Mouse (Mus musculus): ENCODE results near the gene Tbc1d22a.
A peak's percentile ranks its signal among the peaks of the same experiment; 100 is the strongest.
"Not testable (repeated sequence)": the region's sequence is repeated elsewhere in the genome, so short reads cannot be mapped to it uniquely, and the experiment has no call there.

Tbc1d22a gene

DNA sequence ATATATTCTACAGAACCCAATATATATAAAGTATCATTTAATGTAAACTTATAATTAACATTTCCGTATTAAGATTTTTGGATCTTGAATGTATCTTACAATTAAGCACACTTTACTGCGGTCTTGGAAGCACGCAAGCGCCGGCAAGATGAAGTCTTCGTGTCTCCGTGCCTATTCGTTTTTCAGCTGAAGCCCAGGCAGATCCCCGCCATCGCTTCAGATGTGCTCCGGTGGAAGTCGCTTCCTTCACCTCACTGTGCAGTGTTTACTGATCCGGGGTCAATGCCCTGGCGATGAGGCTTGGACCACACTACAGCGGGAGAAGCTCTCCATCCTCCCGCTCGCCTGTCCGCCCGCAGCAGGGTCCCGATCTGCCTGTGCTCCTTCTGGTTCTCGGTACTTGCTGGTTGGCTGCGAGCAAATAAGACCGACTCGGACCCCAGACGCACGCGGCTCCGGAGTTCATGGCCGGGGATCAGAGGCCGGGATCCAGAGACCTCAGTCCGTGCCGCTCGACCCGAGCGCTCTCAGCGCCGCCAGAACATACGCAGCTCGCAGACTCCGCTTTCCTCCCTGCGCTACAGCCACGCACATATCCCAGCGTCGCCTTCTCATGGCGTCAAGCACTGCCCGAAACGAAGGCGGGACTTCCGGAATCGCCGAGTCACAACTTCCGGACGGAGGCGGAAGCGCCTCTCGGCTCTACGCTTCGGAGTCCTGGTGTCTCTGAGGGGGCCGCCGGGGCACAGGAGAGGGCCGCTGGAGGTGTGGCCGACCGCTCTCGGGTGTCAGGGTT lies at the start of gene Tbc1d22a:
Gene Tbc1d22a (plus strand): TSS at position 707 of the 796 bp plus-strand sequence.
- DNase-seq (ENCODE audit: low read depth), result peak; percentile 96

DNA sequence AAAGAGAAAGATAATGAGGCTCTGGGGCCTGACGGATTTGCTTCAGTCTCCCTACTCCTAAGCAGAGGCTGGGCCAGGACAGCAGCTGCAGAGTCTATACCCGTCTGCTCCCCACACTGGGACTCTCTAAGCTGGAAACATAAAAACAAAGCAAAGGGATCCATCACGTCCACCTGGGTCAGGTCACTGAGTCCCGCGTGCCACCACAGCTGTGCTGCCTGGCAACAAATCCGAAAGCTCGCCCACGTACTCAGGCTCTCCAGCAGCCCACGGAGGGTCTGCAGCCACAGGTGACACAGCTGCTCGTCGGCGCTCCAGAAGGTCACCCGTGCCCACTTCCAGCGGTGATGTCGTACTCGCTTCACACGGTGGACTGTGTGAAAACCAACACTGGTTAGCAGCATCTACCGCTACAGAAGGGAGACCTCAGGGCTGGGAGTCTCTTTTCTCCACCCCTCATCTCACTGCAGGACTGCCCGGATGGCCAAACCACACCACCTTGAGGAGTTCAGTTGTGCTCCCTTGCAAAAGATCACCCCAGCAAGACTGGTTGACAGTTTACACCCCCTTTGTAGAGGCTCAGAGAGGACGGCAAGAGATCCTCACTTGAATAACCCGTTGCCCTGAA lies 49.4 kb upstream of the Tbc1d22a start:
- DNase-seq (ENCODE audit: low read depth), result no peak

DNA sequence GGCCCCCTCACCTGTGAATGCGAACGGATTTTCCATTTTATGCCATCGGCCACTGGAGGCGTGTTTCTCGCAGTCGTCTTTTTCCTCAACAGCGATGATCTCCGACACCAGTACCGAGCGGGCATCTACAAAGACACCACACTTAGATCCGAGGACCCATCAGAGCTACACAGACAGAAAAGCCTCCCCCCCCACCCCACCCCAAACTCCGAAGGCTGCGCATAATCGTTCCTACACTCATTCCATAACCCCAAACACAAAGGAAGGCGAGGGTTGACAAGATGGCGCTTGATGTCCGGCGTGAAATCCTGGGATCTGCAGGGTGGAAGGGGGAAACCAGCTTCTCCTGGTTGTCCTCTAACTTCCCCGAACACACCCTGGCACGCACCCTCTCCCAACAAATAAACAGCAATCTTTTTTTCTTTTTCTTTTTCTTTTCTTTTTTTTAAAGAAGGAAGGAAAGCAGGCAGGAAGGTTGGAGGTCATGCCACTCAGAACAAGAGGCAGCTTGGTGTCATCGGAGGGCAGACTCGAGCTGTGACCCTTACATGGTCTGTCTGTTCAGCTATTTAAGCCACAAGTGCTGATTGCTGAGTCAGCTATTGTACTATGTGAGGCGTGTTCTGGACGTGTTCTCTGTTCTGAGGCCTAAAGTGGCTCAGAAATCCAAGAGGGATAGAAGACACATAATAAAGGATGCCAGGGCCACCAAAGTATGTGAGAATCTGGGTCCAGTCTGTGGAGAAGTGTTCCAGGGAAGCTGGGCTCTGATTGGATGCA lies 48.3 kb upstream of the Tbc1d22a start:
- DNase-seq (ENCODE audit: low read depth), result no peak

DNA sequence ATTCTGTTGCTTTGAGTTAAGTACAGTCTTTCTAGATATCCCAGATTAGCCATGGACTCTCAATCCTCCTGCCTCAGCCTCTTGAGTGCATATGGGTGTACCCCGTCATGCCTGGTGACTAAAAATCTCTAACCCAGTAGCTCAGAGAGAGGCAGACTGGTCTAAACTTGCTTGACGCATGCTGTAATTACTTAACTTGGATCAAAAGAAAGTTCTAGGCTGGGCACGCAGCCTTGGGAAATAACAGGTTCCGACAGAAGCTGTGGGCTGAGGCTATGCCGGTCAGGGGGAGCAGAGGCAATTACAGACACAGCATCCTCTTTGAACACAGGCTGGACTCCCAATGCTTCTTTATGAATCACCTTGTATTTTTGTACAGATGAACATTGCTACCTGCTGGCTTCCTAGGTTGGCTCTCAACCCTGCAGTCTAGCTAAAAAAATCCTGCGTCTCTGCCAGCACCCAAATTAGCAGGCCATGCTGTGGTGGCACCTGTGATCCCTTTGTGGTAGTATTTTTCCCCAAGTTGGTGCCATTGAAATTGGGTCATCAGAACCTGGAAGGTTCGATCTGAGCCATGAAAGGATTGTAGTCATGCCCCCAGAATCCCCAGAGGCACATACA lies 47.1 kb upstream of the Tbc1d22a start:
- no peak for DNase-seq (ENCODE audit: low read depth)

DNA sequence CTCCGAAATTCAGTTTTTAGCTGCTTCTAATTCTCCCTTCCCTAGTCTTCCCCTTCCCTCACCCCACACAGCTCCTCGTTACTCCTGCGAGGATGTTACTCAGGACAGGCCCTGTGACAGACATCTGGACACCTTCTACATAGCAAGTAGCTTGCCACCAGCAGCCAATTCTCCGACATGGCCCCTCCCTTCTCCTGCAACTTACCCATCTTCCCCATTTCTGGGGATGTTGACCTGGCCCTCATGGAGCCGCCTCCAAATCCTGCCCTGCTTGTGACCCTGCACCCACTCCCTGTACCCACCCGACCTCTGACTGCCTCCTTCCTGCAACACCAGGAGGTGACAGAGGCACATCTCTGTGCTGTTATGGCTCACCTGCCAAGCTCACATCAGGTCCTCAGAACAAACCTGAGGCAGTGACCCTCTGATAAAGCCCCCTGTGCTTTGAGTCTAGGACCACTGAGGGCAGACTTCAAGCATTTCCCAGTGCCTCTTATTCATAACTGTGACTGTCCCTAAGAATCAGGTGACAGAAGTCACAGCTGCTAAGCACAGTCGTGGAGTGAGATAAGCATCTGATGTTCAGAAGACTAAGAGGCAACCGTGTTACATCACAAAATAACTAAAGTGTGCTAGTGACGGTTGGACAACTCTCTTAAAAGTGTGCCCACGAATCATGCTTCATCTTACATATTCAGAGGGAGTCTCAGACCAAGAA lies 46.3 kb upstream of the Tbc1d22a start:
- DNase-seq (ENCODE audit: low read depth), result no peak

DNA sequence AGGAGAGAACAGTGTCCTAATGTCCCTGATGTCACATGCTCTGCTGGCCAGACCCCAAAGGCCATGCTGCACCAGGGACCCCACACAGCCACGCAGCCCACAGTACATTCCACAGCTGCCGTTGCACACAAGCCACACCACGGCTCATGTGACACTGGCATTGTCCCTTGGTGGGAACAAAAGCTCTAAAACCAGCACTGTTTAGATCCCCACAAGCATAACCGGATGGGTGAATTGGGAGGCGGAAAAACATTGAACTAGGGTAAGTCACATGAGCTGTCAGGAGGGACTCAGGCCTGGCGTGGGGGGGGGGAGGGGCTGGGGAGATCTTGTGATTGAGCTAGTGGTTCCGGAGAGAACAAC lies 45.8 kb upstream of the Tbc1d22a start:
- DNase-seq (ENCODE audit: low read depth), result no peak

DNA sequence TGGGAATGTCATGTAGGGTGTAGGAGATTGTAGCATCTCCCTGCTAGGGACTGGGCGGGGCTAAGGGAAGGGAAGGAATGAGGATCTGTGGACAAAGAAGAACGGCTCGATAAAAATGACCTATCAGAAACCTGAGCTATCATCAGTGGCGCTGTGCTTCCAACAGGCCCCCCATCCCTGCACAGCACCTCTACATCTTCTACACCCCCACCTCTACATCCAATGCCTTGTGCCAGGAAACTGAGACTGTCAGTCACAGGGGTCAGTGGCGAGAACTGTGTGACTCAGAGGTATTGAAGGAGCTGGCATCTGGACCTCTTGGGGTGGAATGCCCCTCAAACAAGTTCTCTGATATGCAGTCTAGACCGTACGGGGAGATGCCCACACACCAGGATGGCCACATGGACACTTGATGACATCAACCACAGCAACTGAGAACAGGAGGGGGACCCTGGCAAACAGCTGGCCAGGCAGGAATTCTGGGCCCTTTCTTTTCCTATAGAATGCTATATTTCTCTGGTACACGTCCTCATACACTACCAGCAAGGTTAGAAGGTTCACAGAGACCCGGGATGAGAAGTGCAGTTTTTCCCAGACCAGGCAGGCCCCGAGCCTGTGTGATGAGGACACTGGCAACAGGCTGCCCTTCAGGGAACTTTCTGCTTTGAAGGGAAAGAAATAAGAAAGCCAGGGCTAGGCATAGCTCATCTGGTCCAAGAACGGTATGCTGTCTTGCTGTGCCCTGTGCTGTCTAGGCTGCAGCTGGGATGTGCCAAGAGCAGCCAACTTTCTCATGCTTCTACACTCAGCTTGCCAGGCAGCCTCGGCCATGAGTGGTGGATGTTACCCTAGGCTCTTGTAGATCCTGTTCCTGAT lies 45.1 kb upstream of the Tbc1d22a start:
- DNase-seq (ENCODE audit: low read depth), result no peak

DNA sequence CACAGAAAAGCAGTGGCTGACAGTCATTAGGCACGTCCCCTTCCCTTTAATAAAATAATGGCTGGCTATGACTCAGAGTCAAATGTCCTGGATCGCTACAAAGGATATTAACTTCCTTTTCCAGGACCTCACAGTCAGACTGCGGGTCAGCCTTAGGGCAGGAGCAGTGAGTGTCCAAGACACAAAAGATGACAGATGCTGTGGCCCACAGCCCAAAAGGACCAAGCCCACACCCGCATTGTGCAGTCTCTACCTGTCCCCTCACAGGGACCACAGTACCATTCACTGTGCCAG lies 44.5 kb upstream of the Tbc1d22a start:
- no peak for DNase-seq (ENCODE audit: low read depth)

DNA sequence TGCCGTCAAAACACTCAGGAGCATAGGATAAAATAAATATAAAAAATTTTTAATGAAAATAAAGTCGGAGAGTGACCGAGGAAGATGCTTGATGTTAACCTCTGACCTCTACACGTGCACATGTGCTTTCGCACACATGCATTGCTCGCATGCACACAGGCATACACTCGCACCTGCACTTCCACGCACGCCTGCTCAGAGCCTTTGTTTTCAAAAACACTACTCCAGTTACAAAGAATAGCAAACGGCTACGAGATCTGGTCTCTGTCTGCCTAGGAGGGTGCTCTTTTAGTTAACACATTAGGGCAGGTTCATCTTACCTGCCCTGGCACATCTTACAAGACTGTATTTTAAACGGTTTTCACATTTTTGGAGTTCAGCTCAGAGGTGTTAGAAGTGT lies 42.9 kb upstream of the Tbc1d22a start:
- no peak for DNase-seq (ENCODE audit: low read depth)

DNA sequence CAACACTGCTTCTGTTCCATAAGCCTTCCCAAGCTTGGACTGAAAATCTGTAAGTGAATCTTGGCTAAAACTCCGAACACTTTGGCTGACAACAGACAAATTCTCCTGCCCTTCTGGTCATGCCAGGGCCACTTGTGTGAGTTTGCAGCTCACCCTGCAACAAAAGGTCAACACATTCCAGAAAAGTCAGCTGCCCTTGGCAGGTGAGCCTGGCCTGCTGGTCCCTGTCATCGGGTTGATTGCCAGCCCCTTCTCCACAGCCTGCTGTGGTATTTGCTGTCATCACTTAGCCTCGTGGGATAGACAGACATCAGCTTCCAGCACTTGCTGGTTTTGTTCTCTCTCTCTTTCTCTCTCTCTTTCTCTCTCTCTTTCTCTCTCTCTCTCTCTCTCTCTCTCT lies 42.1 kb upstream of the Tbc1d22a start:
- no peak for DNase-seq (ENCODE audit: low read depth)

DNA sequence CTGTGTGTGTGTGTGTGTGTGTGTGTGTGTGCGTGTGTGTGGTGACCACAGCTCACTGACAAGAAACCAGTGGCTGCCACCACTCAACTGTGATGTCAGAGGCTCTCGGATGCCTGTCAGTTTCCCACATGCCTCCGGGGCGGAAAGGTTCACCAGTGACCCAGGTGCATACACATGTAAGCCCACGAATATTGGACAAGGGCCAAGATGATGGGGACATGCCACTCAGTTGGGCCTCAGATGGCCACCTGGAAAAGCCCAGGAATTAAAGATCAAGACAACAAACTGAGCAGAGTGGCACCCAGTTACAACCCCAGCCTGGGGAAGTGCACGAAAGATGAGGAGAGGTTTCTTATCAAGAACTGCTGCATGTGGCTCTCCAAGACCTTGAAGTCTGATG lies 41.7 kb upstream of the Tbc1d22a start:
- no peak for DNase-seq (ENCODE audit: low read depth)

DNA sequence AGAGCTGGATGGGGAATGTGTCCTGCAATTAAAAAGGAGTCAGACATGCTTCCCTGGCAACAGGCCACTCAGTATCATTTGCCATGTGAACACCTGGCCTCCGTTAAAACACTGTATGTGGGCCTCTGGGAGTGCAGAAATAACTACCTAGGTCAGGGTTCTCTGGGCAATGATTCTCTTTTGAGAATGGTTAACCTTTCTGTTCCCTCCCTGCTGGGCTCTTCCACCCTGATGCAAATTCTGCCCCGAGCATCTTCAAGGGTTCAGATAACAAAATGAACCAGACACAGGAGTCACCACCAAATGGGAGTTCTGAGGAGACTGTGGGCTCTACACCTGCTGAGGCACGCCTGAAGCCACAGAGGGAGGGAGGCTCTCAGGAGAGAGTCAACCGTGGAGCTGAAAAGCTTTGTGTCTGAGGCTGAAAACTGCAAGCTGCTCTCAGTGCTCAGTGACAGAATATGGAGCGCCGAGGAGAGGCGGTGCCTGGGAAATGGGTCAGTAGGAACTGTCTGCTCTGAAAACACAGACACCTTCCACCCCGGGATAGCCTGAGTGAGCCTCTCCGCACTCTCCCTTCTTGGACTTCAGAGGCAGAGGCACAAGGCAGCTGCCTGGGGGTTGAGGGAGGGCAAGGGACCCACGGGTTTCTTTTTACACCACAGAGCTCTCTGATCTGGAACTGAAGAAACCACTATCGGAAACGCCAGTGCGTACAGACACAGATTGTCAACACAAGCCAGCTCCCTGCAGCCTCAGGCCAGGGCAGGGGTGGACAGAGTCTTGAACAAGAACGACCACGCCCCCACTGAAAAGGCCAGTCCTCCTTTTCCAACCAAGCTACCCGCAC lies 40.9 kb upstream of the Tbc1d22a start:
- DNase-seq (ENCODE audit: low read depth), result no peak

DNA sequence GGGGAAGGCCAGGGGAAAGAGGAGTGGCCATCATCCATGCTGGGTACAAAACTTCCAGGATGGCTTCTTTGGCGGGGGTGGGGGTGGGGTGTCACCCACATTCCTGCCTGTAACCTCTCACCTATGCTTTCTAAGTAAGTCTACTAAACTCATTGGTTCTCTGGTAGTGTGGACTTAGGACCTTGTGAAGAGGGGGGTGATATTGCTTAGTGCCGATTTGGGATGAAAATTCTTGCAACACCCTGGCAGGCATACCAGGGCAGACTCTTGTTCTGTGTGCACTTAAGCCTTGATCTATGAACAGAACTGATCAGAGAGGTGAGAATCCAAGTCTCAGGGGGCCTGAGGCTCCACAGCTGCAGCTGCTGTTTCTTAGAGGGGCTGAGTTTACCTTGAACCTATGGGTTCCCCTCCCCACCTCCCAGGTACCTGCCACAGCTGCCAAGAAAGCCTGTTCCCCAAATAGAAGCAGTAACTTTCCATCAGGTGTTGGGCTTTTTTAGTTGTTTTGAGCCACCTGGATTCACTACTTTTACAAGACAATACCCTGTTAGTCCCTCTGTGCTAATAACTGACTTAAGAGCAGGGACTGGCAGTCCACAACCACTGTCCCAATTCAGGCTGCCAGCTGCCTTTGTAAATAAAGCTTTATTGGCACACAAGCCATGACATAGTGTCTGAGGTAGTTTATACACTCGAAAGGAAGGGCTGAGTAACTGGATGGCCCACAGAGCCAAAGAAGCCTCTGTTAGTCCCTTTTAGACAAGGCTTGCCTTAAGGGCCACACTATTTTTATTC lies 38.8 kb upstream of the Tbc1d22a start:
- DNase-seq (ENCODE audit: low read depth), result no peak

DNA sequence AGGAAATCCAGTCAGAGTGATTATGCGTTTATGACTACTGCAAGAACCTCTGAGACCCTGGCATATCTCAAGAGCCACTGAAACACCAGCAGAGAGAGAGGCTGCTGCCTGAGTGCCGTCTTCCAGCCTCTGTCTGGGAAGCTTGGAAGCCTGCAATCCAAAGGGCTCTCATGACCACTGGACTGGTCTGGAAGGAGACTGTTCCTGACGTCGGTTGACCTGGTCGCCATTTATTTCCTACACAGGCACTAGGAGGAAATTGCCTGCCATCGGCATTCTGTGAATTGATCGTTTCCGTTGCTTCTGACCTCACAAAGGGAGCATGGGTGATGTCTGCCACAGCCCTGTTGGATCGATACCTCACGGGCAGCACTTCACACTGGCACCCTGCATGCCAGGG lies 38.1 kb upstream of the Tbc1d22a start:
- DNase-seq (ENCODE audit: low read depth), result no peak

DNA sequence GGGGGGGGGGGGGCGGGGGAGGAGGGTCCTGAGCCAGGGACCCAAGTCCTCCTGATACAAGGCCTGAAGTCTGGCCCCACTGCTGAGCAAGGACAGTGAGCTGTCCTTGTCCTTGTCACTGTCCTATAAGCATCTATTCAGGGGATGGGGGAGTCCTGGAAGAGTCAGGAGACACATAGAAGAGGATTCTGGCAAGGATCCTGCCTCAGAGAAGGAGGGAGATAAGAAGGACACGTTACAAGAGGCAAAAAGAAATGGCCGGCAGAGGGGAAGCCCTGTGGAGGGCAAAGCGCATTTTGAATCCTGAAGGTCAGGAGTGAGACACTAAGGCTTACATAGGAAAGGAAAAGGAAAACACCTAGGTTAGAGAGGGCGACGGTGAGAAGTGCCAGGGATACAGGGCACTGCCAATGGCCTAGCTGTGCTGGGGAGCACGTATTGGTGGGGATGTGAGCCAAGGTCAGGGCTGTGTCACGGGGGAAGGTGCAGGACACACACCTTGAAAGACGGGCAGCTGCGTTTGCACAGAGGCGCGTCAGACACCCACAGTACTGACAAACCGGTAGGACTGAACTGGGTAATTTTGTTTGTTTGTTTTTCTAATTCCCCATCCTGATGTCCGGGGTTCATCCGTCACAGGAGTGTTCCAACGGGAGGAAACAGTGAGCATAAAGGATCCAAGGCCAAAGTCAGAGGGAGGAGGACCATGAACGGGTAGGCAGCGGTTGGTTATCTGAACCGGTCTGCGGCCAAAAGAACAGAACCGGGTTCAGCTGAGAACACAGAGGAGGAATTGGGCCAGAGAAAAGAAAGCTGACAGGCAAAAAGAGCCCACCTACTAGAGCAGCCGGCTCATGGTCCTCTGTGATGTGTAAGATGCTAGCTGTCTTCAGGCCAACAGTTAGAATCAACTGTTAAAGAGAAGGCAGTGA lies 37.2 kb upstream of the Tbc1d22a start:
- DNase-seq (ENCODE audit: low read depth), result no peak

DNA sequence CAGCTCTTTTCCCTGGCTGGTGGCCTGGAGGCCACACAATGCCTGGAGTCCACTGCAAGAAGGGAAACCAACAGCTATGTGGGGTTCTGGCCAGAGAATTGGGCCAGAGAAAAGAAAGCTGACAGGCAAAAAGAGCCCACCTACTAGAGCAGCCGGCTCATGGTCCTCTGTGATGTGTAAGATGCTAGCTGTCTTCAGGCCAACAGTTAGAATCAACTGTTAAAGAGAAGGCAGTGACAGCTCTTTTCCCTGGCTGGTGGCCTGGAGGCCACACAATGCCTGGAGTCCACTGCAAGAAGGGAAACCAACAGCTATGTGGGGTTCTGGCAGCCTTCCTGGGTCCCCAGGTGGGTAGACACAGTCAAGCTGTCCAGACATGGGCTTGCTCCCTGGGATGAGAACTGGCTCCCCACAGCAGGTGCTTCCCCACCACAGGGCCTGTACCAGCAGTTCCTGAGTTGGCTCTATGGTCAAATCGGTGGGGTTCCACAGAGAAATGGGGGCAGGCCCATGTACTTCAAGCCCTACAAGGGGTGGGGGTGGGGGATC lies 36.5 kb upstream of the Tbc1d22a start:
- DNase-seq (ENCODE audit: low read depth), result not testable (repeated sequence)

DNA sequence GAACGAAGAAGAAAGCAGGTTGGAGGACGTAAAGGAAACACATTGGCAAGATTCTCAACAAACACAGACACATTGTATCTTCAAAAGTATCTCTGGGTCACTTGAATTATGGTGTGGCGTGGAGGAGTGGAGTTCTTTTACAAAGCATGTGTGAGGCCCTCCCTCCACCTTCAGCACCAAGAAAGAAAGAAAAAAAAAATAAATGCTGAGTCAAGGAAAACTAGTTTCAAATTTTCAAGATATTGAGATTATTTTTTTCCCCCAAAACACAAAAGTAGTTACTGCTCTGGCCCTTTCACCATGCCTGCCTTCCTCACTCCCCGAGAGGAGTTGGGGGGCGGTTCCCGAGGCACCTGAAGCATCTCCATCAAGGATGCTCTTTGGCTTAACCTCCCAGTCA lies 35.7 kb upstream of the Tbc1d22a start:
- DNase-seq (ENCODE audit: low read depth), result no peak

DNA sequence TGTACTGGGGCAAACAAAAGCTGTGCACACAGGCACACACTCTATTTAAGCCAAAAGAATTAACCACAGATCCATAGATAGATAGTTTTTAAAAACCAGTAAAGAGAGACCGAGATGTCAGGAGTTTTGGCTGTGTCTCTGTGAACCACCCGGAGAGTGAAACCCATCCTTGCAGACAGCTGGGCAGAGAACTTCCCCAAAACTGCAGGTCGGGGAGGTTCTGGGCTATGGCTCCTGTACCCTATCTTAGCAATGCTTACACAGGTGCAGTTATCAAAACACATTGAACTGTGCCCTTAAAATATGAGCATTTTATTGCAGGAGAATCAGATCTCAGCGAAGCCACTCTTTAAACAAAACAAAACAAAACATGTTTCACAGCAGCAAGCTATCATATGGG lies 33.8 kb upstream of the Tbc1d22a start:
- no peak for DNase-seq (ENCODE audit: low read depth)

Measured in NIH3T3 (cell line).